Mouse (Mus musculus): ENCODE data around the gene Thra. TPM values are rescaled to one million over a fixed set of nuclear protein-coding genes. Genes with fewer than 3 reads are reported as not detected.

The Thra gene
- total and polyA plus RNA-seq, 3 experiments, result 1.1 to 3.9 (median 3.8) TPM

DNA sequence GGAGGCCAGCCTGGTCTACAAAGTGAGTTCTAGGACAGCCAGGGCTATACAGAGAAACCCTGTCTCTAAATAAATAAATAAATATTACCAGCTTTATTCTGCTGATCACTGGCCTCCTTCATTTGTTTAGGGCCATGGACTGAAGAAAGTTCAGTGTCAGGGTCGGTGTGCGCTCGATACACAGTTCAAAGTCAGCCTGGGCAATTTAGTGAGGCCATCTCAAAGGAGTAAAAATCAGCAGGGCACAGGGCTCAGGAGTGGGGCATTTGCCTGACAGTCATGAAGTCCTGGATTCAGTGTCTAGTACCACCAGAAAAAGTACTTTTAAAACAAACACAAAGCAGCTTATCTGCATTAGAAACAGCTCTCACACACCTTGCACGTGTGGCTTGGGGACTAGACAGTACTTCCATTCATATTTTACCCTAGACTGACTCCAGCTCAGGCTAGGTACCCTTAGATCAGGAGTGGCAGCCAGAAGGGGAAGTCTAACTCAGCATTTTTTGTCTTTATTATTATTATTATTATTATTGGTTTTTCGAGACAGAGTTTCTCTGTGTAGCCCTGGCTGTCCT is 50.3 kb downstream of the Thra start:
- H3K4me1 ChIP-seq (ENCODE audit: control insufficient read depth in 1 of 2, insufficient read depth in 2 of 2), result peaks cover 2 to 64% of the 10 kb centered on the region in 2 experiments
- dilution Hi-C loops (cut with MboI; ENCODE audit: extremely low pct_ligation_motif_present, extremely low pct_unique_long_range_greater_than_20kb, low sequenced_read_pairs), result no loop called here
- H3K36me3 ChIP-seq (replicated peaks in 1 of 2; ENCODE audit: control insufficient read depth in 1 of 2, insufficient read depth in 1 of 2, low read length in 1 of 2), result peaks cover 0 to 2% of the 10 kb centered on the region in 2 experiments
- H3K27me3 ChIP-seq (replicated peaks), result peaks cover 3% of the 10 kb centered on the region
- no peak for TF ChIP-seq HCFC1 (IDR thresholded peaks at IDR 0.05; ENCODE audit: low read depth, low read length)
- TF ChIP-seq UBTF (IDR thresholded peaks at IDR 0.05; ENCODE audit: low read depth, low read length), result no peak
- no peak overlapping the region for H3K9ac ChIP-seq (ENCODE audit: insufficient read depth, low read depth)
- peaks cover 5% of the 10 kb centered on the region; the same call in 1 of the 2 replicates for H3K79me2 ChIP-seq (replicated peaks; ENCODE audit: control insufficient read depth, extremely low read depth, insufficient read depth, poor library complexity, severe bottlenecking)
- H3K4me3 ChIP-seq (replicated peaks in 1 of 3; ENCODE audit: low read depth in 2 of 3, low read length in 2 of 3, poor library complexity in 1 of 3), result no peak overlapping the region
- in situ Hi-C loops (cut with MboI; ENCODE audit: low pct_ligation_motif_present, low pct_unique_long_range_greater_than_20kb, low sequenced_read_pairs), result loop anchor here (5.0 kb wide), 1 partner anchor 37 kb away; no protein-coding TSS in a partner anchor
- DNase-seq (ENCODE audit: extremely low read depth), result no peak
- H3K27ac ChIP-seq (ENCODE audit: insufficient read depth, low read depth), result no peak overlapping the region
- H3K4me2 ChIP-seq (ENCODE audit: insufficient read depth, low read depth, poor library complexity, severe bottlenecking), result no peak overlapping the region
- no peaks in the 10 kb centered on the region for H3K9me3 ChIP-seq (replicated peaks; ENCODE audit: low read length)

DNA sequence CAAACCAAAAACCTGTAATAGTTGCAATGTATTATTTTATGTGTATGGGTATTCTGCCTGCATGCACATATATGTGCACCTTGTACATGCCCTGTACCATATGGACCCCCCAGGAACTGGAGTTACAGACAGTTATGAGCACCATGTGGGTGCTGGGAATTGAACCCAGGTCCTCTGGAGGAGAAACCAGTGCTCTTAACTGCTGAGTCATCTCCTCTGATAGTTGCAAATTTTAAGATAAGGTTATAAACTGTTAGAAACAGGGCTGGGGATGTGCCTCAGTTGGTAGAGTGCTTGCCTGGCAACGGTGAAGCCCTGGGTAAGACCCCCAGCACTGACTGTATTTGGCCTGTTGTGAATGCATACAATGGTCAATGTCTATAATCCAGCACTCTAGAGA is 51.0 kb downstream of the Thra start:
- Histone ChIP-seq H3K79me2 (replicated peaks; ENCODE audit: control insufficient read depth, extremely low read depth, insufficient read depth, poor library complexity, severe bottlenecking) (peaks cover 12% of the 10 kb centered on the region), H3K36me3 (replicated peaks in 1 of 2; ENCODE audit: control insufficient read depth in 1 of 2, insufficient read depth in 1 of 2, low read length in 1 of 2) (peaks cover 0 to 2% of the 10 kb centered on the region in 2 experiments), H3K9me3 (replicated peaks; ENCODE audit: low read length) (no peaks in the 10 kb centered on the region), H3K27me3 (replicated peaks) (no peaks in the 10 kb centered on the region), H3K4me3 (replicated peaks in 1 of 3; ENCODE audit: low read depth in 2 of 3, low read length in 2 of 3, poor library complexity in 1 of 3) (no peak overlapping the region), H3K4me2 (ENCODE audit: insufficient read depth, low read depth, poor library complexity, severe bottlenecking) (no peak overlapping the region), H3K4me1 (ENCODE audit: control insufficient read depth in 1 of 2, insufficient read depth in 2 of 2) (peaks cover 0 to 57% of the 10 kb centered on the region in 2 experiments; a peak in 2 of 4 replicates), H3K27ac (ENCODE audit: insufficient read depth, low read depth) (no peak overlapping the region), H3K9ac (ENCODE audit: insufficient read depth, low read depth) (no peak overlapping the region)
- dilution Hi-C loops (cut with MboI; ENCODE audit: extremely low pct_ligation_motif_present, extremely low pct_unique_long_range_greater_than_20kb, low sequenced_read_pairs), result no loop called here
- in situ Hi-C loops (cut with MboI; ENCODE audit: low pct_ligation_motif_present, low pct_unique_long_range_greater_than_20kb, low sequenced_read_pairs), result loop anchor here (5.0 kb wide), 1 partner anchor 36 kb away; no protein-coding TSS in a partner anchor
- DNase-seq (ENCODE audit: extremely low read depth), result no peak
- TF ChIP-seq MAFK (IDR thresholded peaks at IDR 0.05; ENCODE audit: insufficient replicate concordance, low read length) (peak; percentile 29; the same call in 1 of the 2 replicates), JUND (conservative IDR thresholded peaks at IDR 0.05; ENCODE audit: low read depth, low read length) (no peak), RAD21 (IDR thresholded peaks at IDR 0.05; ENCODE audit: low read depth, low read length) (no peak)

DNA sequence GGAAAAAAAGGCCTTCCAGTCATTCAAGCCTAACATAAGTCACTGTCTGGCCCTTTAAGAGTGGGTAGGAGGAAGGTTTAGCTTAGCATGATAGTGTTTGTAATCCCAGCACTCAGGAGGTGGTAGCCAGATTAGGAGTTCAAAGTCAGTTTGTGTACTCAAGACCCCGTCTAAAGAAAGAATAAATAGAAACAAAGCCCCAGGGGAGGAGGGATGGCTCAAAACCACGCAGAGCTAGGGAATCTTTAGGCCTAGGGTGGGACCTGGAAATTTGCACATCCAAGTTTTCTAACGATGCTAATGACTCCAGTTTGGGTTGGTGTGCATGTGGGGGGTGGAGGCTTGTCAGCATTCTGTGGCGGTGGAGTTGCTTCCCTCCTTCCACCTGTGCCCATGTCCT is 51.6 kb downstream of the Thra start:
- peaks cover 0 to 2% of the 10 kb centered on the region in 2 experiments for H3K36me3 ChIP-seq (replicated peaks in 1 of 2; ENCODE audit: control insufficient read depth in 1 of 2, insufficient read depth in 1 of 2, low read length in 1 of 2)
- TF ChIP-seq POLR2A (IDR thresholded peaks at IDR 0.05; ENCODE audit: low read depth, low read length), result 0 out of 2 replicates have a peak, but pooled peaks have one; percentile 15
- no peak for TF ChIP-seq USF2 (conservative IDR thresholded peaks at IDR 0.05; ENCODE audit: low read depth, low read length)
- dilution Hi-C loops (cut with MboI; ENCODE audit: extremely low pct_ligation_motif_present, extremely low pct_unique_long_range_greater_than_20kb, low sequenced_read_pairs), result no loop called here
- in situ Hi-C loops (cut with MboI; ENCODE audit: low pct_ligation_motif_present, low pct_unique_long_range_greater_than_20kb, low sequenced_read_pairs), result loop anchor here (5.0 kb wide), 1 partner anchor 35 kb away; no protein-coding TSS in a partner anchor
- no peaks in the 10 kb centered on the region for H3K27me3 ChIP-seq (replicated peaks)
- H3K9ac ChIP-seq (ENCODE audit: insufficient read depth, low read depth), result no peak overlapping the region
- H3K4me3 ChIP-seq (replicated peaks in 1 of 3; ENCODE audit: low read depth in 2 of 3, low read length in 2 of 3, poor library complexity in 1 of 3), result no peak overlapping the region
- DNase-seq (ENCODE audit: extremely low read depth), result no peak
- H3K4me1 ChIP-seq (ENCODE audit: control insufficient read depth in 1 of 2, insufficient read depth in 2 of 2), result peaks cover 0 to 52% of the 10 kb centered on the region in 2 experiments; a peak in 2 of 4 replicates
- H3K4me2 ChIP-seq (ENCODE audit: insufficient read depth, low read depth, poor library complexity, severe bottlenecking), result no peak overlapping the region
- peaks cover 18% of the 10 kb centered on the region for H3K79me2 ChIP-seq (replicated peaks; ENCODE audit: control insufficient read depth, extremely low read depth, insufficient read depth, poor library complexity, severe bottlenecking)
- H3K9me3 ChIP-seq (replicated peaks; ENCODE audit: low read length), result no peaks in the 10 kb centered on the region
- H3K27ac ChIP-seq (ENCODE audit: insufficient read depth, low read depth), result no peak overlapping the region
